Mouse (Mus musculus): ENCODE measurements around the gene D10Wsu102e.
"Not testable (repeated sequence)": the region's sequence is repeated elsewhere in the genome, so short reads cannot be mapped to it uniquely, and the experiment has no call there.

D10Wsu102e gene

DNA sequence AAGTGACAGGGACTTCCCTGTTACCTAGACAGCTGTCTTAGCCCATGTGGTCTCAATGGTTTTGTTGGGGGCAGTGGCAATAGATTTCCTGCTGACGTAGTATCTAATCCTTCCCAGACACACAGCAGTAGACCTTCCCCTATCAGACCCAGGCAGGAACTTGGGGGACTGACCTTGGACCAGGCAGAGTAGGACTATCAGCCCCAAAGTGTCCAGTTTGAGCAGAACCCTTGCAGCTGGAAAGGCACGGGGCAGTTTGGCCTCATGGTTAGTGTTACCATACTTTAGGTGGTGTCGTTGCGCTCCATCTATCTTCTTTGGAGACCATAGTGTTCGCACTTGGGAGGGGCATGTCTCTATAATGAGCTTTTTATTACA, 13.7 kb upstream of the D10Wsu102e start:
- DNase-seq (ENCODE audit: low read depth, low spot score): no peak

DNA sequence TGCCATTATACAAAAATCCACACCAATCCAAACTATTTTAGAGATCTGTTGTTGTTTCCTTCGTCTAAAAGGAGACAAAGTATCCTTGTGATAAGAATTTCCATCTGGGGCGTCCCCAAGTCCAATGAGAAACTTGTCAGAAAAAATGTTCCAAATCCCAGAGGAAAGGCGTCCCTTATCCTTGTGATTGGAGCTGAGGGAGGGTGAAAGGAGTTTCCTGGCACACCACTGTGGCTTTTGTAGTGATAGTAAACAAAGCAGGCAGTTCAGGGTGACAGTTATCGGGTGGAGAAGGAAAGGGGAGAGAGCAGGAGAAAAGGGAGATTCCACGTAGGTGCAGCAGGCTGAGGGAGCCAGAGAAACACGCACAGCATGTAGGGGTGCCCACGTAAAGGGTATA, 12.5 kb upstream of the D10Wsu102e start:
- no peak for DNase-seq (ENCODE audit: low read depth, low spot score)

DNA sequence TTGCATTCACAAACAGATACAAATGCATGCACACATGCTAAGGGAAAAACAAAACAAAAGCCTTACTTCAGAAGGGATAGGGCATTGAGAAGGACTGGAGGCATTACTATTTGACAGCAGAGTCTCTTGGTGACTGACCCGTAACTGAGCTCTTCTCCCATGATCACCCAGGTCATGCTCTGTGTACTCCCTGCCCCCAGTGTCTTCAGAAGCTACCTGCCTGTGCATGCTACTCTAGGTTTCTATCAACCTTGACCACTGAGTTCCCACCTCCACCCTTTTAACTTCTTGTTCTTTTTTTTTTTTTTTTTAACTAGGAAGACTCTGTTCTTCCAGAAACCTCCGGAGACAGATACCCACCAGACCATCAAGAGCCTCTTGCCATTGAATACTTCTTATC, 9.3 kb upstream of the D10Wsu102e start:
- peak; percentile 60 for DNase-seq (ENCODE audit: low read depth, low spot score)

DNA sequence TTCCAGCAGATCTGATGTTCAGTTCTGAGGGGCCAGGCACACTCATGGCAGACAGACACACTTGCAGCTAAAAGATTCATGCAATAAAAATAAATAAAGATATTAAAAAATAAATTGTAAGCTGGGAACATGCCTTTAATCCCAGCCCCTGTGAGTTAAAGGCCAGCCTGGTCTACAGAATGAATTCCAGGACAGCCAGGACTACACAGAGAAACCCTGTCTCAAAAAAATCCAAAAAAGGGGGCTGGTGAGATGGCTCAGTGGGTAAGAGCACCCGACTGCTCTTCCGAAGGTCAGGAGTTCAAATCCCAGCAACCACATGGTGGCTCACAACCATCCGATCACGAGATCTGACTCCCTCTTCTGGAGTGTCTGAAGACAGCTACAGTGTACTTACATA, 8.2 kb upstream of the D10Wsu102e start:
- DNase-seq (ENCODE audit: low read depth, low spot score): not testable (repeated sequence)

DNA sequence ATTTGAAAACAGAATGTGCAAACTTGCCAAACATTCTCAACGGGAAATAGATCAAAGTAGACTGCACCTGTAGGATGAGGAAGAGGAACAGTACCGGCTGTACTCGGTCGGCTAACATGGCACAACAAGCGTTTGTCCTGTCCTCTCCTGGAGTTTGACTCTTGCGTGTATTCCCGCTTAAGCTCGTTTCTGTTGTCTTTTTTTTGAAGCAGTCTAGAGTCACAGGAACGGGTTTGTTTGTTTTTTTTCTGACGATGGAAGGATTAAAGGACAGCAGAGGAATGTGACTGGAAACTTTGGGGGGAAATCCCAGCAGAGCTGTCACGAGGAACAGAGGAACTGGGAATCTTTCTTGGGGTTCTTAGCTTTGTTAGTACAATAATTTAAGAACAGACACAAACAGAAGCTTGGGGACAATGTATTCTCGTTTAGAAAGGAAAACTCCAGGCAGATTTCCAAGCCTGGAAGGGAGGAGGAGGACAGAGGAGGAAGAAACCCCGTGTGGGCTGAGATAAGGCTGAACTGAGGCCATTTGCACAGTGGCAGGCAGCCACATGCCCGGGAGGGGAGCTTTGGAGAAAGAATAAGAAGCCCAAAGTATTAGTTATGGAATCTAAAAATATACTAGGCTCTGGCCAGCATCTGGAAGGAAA, 6.2 kb upstream of the D10Wsu102e start:
- DNase-seq (ENCODE audit: low read depth, low spot score): no peak

DNA sequence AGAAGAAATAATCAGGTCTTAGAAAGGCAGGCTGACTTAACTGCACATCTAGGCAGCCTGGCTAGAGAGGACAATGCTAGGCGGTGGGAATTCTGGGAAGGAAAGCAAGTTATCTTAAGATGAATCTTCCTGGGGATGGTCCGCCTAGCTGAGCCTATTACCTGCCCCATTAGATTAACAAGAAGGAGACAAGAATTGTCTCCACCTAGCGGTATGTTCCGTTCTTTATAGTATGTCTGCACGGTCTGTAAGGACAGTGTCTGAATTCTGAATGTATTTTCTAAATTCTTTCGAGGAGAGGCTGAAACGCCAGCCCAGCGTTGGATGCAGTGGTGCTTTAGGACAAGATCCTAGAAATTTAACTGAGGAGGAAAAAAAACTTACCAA, 5.7 kb upstream of the D10Wsu102e start:
- peak; percentile 79 for DNase-seq (ENCODE audit: low read depth, low spot score)

DNA sequence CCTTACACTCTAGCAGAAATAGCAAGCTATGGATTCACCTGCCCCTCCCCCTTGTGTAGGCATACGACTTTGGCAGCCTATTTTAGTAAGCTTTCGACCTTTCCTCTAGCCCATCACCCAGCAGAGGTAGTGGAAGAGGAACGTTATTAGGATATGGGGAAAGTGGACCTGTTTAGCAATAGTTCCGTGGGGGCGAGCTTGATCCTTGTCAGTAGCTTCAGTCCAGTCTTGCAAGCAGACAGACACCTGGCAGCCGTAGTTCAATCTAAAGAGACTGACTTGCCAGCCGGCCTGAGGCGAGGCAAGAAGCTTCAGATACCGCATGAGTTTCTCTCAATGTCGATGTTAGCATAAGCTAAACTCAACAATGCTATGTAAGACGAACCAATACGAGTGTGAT, 3.6 kb upstream of the D10Wsu102e start:
- DNase-seq (ENCODE audit: low read depth, low spot score): no peak

DNA sequence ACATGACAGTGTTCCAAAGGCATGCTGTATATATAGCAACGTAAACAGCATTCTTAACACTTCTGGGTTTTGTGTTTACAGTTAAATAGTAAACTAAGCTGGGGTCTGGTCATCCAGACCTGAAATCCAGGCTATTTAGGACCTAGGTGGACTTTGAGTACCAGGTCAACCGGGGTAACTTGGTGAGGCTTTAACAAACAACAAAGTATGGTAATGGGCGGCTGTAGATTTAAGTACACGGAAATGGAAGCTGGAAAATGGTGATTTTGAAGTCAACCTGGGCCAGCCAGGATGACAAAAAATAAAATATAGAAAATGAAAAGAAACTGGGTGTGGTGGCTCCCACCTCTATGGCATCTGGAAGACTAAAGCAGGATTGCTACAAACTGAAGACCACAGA, 570 bp upstream of the D10Wsu102e start:
- no peak for DNase-seq (ENCODE audit: low read depth, low spot score)

DNA sequence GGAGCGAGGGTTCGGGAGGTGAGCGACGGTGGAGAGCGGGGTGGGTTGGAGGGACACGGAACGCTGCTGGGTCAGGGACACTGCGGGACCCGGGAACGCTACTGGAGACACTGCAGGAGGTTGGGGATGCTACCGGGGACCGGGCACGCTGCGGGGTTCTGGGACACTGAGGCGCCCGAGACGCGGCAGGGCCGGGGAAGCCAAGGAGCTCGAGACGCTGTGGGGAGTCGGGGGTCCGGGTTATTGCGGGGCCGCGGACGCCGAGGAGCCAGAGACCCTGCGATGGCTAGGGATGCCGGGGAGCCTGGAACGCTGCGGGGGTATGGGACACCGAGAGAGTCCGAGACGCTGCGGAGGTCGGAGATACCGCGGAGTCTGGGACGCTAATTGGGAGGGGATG, 335 bp downstream of the D10Wsu102e start:
- DNase-seq (ENCODE audit: low read depth, low spot score): no peak

DNA sequence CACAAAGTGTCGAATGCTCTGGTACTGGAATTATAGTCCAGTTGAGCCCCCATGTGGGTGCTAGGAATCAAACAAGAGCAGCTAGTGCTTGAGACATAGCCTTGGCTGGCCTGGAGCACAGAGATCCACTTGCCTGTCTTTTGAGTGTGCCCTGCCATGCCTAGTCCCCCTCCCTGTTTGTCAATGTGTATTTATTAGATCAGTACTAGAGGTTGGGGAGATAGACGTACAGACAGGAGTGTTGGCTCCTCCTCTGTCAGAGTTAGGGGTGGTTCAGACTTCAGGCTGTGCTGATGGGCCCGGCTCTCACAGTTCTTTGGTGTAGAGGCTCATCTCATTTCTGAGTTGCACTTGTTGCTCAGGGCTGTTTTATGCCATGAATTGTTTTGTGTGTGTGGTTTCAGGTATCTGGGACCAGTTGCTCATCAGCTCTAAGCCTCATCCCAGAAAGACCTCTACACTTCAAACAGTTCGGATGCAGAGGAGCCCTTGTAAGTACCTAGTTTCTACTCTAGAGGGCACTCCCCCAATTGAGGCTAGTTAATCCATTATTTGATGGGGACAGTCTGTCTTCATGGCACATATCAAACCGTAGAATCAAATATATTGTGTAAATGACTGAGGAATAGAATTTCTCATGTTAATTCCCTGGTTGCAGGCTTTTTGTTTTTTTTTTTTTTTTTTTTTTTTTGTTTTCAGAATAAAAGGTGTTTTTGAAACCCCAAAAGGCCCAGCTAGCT, 1.8 kb downstream of the D10Wsu102e start:
- peak; percentile 80 for DNase-seq (ENCODE audit: low read depth, low spot score)

DNA sequence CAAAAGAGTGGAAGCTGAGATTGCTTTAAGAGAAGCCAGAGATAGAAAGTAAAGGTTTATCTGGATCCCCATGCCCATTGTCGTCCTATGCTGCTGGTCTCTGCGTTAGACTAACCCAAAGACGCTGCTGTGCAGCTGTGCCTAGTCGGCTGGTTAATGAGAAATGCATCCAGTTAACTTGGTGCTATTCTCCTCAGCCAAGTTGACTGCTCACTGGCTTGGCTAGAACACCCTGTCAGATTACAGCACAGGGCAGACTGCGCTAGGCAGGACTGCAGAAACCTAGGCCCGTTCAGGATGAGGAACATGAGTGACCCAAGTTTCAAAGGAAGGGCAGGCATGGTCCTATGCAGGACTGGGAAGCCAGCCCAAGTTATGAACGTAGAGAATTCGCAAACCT, 3.4 kb downstream of the D10Wsu102e start:
- no peak for DNase-seq (ENCODE audit: low read depth, low spot score)

DNA sequence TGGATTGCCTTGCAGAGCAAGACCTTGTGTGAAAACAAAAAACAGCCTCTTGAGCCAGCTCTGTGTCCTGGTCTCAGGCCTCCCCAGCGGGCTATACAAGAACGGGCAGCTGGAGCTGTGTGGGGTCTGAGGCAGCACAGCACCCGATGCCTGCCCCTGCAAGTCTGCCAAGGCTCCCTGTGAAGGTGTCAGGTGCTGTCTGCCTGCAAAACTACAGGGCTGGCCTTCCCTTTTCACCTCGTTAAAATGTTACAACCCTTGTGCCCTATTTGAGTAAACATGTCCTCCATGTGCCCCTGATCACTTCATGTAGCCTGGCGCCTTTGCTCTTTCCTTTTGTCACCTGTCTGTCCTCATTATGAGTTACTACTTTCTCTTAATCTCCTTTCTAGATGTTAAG, 8.9 kb downstream of the D10Wsu102e start:
- DNase-seq (ENCODE audit: low read depth, low spot score): no peak

DNA sequence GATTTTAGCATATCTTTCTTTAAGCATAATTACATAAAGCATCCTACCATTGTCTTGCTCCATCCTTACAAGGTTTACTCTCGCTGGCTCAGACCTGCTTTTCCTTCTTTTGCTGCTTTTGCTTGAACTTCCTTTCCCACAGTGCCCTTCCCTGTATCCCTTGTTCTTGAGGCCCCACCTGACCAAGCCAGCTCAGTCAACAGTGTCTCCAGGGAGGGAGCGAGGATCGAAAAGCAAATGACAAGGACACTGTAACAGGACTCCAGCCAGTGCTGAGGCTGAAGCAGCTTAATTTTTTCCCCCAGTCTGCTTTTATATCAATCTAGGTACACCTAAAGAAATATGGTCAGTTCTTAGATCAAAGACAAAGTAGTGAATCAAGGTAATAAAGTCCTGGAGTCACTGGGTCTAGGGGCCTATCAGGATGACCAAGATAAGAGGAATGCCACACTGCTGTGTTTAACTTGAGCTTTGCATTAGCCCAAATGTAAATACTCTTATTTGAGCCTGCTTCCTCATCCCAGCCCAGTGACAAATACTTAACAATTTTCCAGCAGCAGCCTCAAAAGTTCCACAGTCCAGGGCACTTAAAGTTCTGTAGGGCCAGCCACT, 14.1 kb downstream of the D10Wsu102e start:
- no peak for DNase-seq (ENCODE audit: low read depth, low spot score)

DNA sequence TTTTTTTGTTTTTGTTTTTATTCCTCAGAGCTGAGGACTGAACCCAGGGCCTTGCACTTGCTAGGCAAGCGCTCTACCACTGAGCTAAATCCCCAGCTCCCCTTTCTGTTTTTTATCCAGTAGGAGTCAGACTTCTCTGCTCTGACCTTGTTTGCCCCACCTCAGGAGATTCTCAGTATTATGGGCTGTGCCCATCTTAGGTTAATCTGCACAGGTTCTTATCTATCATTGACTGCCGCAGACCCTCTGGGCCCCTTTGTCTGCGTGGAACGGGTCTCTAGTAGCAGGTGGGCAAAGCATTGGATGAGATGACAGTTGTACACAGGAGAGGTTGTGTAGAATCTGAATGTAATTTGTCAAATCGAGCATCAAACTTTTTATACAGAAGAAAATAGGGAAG, 15.4 kb downstream of the D10Wsu102e start:
- DNase-seq (ENCODE audit: low read depth, low spot score): not testable (repeated sequence)

DNA sequence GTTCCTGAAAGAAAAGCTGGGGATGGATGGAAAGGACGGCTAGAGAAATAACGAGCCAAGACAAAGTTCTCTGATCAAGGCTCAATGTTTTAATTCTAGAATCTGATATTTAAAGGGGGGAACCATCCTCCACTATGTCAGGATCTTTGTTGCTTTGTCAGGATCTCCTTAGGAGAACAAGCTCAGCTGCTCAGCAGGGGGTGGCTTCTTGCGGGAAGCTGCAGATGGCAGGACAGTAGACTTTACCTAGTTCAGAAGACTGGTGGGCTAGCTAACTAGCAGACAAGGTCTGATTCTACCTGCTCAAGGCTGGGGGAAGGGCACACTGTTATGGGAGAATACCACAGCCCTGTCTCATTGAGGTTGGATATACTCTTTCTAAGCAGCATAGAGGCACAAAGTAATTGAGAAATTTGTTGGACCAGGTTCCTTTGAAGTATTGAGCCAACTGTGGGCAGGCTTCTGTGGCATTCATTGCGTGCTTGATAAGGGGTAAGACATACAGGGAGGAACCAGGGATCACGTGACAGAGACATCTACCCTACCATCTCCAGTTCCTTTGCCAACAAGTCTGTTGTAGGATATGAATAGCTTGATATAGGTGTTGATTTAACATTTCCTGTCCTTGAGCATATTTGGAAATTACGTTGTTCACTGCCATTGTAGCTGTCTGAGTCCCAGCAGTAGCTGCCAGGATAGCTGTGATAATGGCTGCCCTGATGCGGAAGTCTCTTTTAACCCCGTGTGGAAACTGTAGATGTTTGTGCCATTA, 17.1 kb downstream of the D10Wsu102e start:
- no peak for DNase-seq (ENCODE audit: low read depth, low spot score)

DNA sequence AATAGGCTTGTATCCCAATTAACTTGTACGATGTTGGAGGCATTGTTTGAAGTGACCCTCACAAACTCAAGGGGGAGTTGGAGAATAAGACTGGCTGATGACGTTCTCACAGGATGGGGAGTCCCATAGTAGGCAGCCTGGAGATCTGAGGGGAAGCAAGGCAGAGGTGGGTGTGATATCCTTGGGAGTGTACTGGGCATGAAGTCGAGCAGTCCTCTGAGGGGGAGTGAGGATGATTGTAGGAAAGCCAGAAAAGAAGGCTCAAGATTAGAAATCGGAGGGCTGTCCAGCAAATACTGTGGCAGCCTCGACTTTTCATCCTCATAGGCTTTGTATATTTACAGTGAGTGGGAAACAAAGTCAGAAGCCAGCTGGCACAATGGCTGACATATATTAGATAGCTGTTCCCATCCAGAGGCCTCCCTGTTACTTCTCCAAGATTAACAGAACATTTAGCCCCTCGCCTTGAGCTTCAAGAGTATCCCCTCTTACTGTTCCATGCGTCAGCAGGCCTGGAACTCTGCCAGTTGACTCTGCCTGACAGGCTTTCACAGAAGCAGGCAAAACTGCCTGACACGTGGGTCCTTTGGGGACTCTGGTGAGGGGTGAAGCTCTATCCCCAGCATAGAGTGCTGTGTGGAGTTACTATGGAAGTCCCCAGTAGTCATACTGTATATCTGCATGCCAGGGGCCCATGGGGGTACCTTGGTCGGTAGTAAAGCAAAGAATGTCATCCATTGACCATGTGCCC, 18.2 kb downstream of the D10Wsu102e start:
- no peak for DNase-seq (ENCODE audit: low read depth, low spot score)

DNA sequence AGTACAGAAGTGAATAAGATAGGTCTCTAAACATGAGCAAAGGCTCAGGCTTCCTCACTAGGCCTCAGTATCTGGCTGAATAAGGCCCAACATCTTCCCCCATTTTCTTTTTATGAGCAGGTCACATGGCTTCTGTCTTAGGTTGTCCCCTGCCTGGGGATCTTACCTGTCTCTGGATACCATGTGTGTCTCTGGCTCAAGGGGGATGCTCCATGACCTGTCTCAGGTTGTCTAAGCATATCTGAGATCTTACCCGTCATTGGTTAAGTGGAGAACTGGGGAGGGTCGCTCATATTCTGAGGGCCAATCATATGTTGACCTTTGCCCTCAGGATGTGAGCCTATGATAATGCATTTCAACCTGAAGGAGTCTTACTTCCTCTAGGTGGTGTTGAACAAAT, 20.5 kb downstream of the D10Wsu102e start:
- no peak for DNase-seq (ENCODE audit: low read depth, low spot score)

DNA sequence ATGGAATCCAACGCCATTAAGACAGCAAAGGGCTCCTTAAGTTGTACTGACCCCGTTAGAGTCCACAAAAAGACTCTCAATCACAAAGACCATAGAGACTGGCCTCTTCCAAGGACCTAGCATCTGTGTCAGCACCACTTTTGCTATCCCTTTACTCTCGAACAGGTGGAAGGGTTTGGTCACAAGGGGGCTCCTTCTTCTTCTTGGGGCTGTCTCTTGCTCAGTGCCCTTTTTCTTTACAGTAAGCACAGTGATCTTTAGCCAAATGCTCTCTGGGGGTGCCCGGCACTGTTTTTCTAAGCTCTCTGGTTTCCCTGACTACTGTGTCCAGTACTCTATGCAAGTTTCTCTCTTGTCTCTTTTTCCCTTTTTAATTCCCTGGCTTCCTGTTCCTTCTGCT, 22.5 kb downstream of the D10Wsu102e start:
- DNase-seq (ENCODE audit: low read depth, low spot score): peak; percentile 52

DNA sequence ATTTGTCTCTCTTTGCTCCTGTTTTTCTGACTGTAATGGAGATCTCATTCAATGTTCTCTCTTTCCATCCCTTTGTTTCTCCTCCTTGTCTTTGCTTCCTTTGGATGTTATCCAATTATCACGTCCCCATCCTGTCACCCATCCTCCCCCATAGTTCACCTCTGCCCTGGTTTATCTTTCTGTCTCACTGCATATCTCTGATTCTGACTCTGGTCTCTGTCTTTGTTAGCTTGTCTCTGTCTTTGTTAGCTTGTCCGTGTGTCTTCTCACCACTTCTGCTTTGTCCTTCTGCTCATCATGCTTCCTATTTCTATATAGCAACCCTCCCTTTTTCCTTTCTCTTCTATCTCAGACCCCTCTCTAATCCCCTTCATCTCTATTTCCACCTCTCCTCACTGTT, 23.0 kb downstream of the D10Wsu102e start:
- peak; percentile 40 for DNase-seq (ENCODE audit: low read depth, low spot score)

DNA sequence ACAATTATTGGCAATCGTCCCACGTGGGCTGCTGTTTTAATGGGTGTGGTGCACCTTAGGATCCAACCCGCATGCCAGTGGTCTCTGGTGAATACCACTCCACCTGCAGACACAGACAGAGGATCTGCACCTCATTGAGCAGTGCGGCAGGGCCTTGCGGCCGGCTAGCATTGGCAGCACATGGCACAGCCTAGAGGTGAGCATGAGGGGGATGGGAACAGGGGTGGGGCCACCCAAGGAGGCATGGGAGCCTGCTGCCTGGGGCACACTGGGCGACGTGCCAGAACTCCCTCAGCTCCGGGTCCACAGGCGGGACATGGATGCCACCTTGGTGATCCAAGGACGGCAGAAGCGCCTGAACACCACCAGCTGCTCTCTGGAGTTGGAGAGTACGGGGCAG, 23.8 kb downstream of the D10Wsu102e start:
- DNase-seq (ENCODE audit: low read depth, low spot score): peak; percentile 91

DNA sequence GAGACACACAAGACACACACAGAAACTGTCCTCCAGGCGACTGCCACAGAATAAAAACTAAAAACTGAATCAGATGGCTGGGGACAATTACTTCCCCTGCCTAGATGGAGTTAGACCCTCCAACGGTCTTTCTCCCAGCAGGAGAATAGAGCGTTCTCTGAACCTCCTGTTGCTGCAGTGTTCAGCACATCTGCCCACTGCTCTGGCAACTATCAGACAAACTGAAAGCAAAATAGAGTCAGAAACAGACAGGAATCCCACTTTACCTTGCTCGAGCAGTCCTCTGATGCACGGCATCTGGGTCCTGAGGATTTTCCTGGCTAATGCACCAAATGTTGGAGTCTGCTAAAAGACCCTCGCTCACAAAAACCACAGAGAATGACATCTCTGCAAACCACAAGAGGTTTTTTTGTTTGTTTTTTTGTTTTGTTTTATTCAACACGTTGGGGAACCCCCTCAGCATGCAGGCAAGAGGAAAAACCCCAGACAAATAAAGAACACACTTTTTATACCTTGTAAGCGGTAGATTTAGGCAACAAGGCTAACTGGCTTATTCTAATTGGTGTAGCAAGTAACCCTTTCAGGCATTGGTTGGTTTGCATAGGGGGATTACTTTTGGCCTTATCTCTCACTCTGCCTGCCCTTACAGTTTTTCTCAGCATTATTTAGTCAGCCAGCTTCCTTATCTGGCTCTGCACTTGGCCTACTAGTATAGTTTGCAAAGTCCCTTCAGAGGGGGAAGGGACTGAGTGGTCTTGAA, 24.6 kb downstream of the D10Wsu102e start:
- peak; percentile 86 for DNase-seq (ENCODE audit: low read depth, low spot score)
